Mouse (Mus musculus) brain, embryonic 14.5 days (tissue): Measurements from ENCODE around the gene Sf3b1.

Experiments used
- CTCF ChIP-seq: fragments of 200-500 bp; IDR thresholded peaks from 2 replicates; pipeline ENCODE4 v1.5.1; 2012; ENCODE audit warnings: inconsistent platforms, mild to moderate bottlenecking, moderate library complexity, borderline replicate concordance; ENCODE audit not compliant: insufficient read depth, insufficient read length; ENCODE audit errors: extremely low read depth
- POLR2A ChIP-seq: fragments of 200-500 bp; IDR thresholded peaks from 2 replicates; pipeline ENCODE4 v1.6.1; 2012; ENCODE audit warnings: mild to moderate bottlenecking, inconsistent platforms, borderline replicate concordance; ENCODE audit not compliant: poor library complexity, insufficient read depth, insufficient read length, severe bottlenecking; ENCODE audit errors: extremely low read depth

DNA sequence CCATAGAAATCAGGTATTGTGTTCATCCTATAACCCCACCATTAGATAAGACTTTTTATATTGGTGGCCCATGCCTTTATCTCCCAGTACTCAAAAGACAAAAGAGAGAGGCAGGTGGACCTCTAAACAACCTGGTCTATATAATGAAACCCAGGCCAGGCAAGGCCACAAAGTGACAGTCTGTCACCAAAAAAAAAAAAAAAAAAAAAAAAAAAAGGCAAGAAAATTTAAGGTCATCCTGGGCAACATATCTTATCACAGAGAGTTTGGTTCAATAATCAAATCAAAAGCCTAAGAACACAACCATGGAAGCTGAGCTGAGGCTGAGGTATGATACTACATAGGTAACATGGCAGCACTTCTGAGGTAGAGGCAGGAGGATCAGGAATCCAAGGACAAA lies 5.4 kb downstream of the Sf3b1 start:
- TF ChIP-seq CTCF: no peak
- no peak for TF ChIP-seq POLR2A
